Mouse (Mus musculus) c-Kit-positive CD71-negative TER-119-negative erythroid progenitor cells, embryonic 14.5 days (primary cell): ENCODE data around the gene Zmiz1.

Source experiments
- DNase-seq: peaks from one replicate; pipeline ENCODE4 v3.0.0-alpha.2; 2013; ENCODE audit warnings: low read depth

Gene Zmiz1

DNA sequence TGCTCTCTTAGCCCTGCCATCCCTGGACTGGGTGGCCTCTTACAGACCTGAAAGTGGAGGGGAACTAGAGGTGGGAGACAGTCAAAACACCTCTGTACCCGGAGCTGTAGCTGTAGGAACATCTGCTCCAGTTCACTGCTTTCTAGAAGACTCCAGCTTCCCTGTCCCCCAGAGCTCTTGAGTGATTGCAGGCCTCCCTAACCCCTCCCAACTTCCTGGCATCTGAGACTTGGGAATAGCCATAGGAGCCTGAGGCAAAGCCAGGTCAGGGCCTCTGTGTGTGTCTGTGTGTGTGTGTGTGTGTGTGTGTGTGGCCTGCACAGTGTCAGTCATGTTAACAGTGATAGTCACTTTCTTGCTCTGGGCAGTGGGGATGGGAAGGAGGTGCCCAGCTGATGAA lies 102.7 kb downstream of the Zmiz1 start:
- no peak for DNase-seq

DNA sequence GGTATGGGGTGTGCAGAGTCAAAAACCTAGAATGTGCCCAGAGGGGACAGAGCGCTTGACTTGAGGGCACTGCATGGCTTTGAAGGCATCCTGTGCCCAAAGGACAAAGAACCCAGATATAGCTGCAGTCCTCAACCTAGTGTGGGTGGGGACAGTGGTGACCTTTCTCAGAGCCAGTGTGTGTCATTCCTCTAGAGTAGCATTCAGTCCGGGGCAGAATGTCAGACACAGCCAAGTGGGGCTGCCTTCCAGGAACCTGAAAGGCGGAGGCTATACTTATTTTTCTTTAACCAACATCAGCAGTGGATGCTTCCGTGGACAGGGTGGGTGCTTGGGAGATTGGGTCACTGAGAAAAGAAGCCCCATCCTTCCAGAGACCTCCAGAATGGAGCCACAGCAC lies 103.5 kb downstream of the Zmiz1 start:
- no peak for DNase-seq

DNA sequence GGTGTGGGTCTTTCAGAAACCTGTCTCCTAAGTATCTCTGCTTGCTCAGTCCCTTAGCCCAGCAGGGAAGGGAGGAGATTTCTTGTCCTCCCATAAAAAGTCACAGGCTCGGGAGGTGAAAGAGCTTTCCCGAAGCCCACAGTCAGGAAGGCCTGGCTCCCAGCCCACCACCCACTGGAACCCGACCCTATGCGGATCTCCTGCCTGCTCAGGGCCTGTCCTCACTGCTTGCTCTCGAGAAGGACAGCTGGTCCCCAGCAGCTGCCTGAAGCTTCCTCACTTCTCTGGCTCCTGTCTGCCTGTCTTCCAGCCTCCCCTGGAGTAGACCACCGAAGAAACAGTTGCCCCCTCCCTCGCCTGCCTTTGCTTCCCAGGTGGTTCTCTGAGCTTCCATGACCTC lies 103.9 kb downstream of the Zmiz1 start:
- no peak for DNase-seq

GRCm38 (mm10) chr14:25564577-25564976 lies 105.6 kb downstream of the Zmiz1 start:
- DNase-seq = no peak

- DNase-seq = peak; percentile 48
Observed at GRCm38 (mm10) chr14:25565344-25566088, 106.5 kb downstream of the Zmiz1 start.

- no peak for DNase-seq
Observed at GRCm38 (mm10) chr14:25567245-25567644, 108.3 kb downstream of the Zmiz1 start.

DNA sequence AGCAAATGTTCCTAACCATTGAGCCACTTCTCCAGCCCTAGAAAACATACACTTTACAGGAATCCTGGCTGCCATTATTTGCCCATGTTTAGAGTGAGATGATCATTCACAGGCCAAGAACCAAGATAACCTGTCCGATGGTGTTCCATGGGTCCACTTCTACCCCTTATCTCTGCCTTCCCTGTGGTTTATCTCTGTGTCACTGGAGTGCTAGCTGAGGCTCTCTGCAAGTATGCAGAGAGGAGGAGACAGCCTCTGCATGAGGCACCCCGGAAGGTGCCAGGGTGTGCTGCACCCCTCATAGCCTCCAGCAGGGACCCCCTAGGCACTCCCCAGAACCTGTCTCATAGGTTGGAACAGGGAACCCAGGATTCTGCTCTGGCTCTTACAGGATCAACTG lies 108.9 kb downstream of the Zmiz1 start:
- DNase-seq = no peak

GRCm38 (mm10) chr14:25574047-25574870 lies 115.3 kb downstream of the Zmiz1 start:
- DNase-seq = no peak

- DNase-seq = no peak
Observed at GRCm38 (mm10) chr14:25576642-25577041, 117.7 kb downstream of the Zmiz1 start.

- no peak for DNase-seq
Observed at GRCm38 (mm10) chr14:25577431-25577830, 118.4 kb downstream of the Zmiz1 start.

DNA sequence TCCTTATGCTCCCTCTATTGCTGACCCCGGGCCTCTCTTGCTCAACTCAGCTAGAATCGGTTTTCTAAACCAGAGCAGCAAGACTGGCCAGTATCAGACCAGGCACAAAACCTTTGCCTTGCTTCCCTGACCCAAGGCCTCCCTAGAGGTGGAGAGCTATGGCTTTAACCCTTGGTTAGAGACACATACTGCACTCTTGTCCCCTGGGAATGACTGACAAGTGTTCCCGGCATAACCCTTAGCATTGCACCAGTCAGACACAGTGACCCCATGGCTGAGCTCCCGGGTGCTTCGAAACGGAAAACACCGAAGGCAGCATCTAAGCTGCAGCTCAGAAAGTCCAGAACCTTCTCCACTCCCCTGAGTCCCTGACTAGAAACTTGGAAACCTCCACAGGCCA lies 120.6 kb downstream of the Zmiz1 start:
- no peak for DNase-seq

DNA sequence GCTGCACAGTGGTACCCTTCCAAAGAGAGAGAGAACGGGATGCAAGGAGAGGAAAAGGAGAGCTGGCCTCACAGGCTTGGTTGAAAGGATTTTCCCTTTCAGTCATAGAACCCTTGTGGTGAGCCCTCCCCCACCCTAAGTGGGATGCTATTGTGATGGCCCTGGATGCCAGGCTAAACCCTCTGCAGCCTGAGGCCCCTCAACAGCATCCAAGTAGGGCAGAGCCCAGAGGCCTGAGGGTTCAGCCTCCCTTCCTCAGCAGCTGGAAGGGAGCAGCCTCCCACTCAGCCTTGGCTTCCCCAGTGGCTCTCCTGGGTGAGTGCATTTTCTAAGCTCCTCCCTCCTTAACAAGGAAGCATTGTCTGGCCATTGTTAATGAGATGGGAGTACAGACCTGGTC lies 121.4 kb downstream of the Zmiz1 start:
- no peak for DNase-seq

DNA sequence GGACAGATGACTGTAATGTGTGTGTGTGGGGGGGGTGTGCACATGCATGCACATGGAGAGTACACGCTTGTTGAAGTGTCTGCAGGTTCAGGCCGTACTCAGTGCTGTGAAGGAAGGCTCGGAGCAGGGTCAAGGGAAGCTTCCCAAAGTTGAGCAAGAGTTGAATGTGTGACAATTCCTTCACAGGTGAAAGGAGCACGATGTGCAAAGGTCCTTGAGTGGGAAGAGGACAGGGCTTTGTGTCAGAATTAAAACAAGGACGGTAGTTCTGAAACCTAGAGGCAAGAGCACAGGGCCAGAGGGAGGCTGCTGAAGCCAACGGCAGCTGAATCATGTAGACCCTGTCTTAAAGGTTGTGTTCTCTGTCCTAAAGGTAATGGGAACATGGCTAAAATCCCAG lies 123.6 kb downstream of the Zmiz1 start:
- DNase-seq = no peak

DNA sequence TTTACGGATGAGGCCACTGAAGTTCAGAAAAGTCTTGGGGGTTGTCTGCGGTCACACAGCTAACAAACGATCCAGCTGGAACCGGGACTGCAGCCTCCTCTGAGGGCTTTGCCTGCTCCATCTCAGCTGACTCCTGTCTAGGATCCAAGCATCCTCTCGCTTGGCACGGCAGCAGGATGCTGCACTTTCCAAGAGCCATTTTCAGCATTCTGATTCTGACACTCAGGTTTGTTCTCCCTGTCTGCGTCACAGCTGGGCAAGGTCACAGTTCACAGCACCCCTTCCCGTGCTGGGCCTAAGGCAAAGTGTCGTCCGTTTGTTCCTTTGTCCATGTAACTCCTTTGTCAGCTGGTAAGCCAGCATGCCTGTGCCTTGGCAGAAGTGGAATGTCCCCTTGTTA lies 124.9 kb downstream of the Zmiz1 start:
- no peak for DNase-seq

- no peak for DNase-seq
Observed at GRCm38 (mm10) chr14:25585545-25586301, 126.7 kb downstream of the Zmiz1 start.

DNA sequence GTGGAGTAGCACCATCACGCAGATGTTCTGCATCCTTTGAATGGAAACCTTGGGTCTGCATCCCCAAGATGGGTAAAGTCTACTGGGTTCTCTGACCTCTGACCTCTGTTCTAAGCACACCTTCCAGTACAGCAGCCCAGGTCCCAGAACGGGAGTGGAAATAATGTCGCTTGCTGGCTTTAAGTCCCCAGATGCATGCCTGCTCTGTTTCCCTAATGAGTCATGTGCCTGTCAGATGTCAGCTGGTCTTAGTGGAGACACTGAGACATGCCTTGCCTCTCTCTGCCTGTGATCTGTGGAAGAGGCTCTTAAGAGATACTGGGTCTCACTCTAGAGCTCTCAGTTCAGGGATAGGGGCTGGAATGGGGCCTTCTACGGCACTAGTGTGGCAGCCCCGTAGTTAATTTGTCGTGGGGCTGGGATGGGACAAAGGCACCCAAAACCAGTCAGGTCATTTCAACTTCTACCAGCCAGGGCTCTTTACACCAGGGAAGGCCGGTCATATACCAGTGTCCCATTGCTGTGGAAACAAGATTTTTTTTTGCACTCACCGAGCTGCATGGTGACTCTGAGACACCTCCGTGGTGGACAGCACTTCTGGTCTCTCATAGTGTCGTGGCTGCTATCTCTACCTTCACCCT lies 128.0 kb downstream of the Zmiz1 start:
- no peak for DNase-seq

GRCm38 (mm10) chr14:25587487-25588001 lies 128.6 kb downstream of the Zmiz1 start:
- DNase-seq = no peak

- DNase-seq = no peak
Observed at GRCm38 (mm10) chr14:25588156-25588555, 129.2 kb downstream of the Zmiz1 start.

DNA sequence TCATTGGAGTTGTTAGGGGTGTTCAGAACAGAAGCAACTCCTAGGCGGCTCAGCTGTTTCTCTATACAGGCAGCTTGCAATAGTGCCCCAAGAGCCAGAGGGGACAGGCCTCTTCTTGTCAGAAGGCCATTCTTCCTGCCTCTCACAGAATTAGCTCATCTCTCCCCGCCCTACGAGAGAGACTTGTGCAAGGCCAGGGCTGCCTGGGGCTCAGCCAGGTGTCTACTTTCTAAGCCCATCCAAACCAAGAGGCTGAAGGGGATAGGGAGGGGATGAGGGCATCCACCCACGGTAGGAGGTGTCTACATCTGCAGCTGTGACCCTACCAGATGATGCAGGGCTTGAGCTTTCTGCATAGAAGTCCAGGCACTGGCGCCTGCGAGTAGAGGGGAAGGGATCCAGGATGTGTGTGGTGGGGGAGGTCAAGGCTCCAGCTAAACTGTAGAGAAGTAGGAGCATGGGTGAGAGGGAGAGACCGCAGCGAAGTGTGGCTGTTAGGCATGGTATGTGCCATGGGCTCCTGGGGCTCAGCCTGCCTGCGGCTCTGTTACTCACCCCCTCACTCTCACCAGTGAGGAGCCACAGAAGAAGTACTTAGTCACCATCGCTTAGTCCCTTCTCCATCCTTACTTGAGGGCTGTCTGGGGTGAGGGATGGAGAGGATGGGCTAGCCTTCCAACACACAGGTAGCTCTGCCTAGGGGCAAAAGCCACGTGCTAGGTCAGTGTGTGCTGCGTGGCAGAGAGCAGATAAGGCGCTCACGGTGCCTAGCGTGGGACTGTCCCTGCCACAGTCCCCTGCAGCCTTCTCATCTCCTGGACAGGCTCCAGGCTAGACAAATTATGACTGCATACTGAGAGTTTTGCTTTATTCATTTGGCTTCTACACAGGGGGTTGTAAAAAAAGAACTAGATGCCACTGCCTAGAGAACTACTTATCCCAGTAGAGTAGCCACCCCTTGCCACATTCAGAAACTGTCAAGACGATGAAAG lies 130.3 kb downstream of the Zmiz1 start:
- no peak for DNase-seq

DNA sequence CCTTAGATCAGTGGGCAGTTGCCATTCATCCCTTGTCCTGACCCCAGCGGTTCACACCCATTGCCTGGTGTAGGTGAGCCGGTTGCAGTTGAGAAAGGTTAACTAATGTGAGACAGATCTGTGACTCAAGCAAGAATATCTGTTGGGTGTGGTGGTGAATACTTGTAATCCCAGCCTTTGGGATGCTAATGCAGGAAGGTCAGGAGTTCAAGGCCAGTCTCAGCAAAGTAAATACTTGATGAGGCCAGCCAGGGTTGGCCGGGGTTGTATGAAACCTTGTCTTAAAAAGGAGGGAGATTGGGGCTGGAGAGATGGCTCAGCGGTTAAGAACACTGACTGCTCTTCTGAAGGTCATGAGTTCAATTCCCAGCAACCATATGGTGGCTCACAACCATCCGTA lies 132.0 kb downstream of the Zmiz1 start:
- DNase-seq = no peak

DNA sequence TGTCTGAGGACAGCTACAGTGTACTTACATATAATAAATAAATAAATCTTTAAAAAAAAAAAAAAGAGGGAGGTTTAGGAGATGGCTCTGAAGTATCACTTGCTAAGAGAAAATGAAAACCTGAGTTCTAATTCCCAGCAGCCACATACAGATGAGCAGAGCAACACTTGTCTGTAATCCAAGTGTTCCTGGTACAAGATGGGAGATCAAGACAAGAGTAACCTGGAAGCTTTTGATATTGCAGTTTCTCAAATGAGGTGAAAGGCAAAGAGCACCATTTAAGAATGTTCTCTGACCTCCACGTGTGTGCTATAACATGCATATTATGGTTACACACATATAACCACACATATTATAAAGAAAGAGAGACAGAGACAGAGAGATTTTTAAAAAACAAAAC lies 132.4 kb downstream of the Zmiz1 start:
- DNase-seq = no peak
